Mouse (Mus musculus) heart, adult 11 months (tissue): ENCODE data around the gene Stac.

Experiments used
- DNase-seq: peaks from one replicate; pipeline ENCODE4 v3.0.0; 2022

The Stac gene

GRCm38 (mm10) chr9:111689680-111690483 is at the start of gene Stac:
Stac (minus strand) TSS chr9:111690348.
- no peak for DNase-seq

GRCm38 (mm10) chr9:111739431-111740245 is 49.5 kb upstream of the Stac start:
- peak; percentile 82 for DNase-seq

GRCm38 (mm10) chr9:111739026-111739425 is 48.9 kb upstream of the Stac start:
- DNase-seq: peak; percentile 70

- DNase-seq: peak; percentile 57
Measured at GRCm38 (mm10) chr9:111737796-111738195, 47.6 kb upstream of the Stac start.

- DNase-seq: peak; percentile 53
Measured at GRCm38 (mm10) chr9:111735931-111736330, 45.8 kb upstream of the Stac start.

- DNase-seq: no peak
Measured at GRCm38 (mm10) chr9:111731939-111732670, 42.0 kb upstream of the Stac start.

GRCm38 (mm10) chr9:111724981-111725593 is 34.9 kb upstream of the Stac start:
- DNase-seq: no peak

GRCm38 (mm10) chr9:111714457-111714856 is 24.3 kb upstream of the Stac start:
- DNase-seq: no peak

- peak; percentile 89 for DNase-seq
Measured at GRCm38 (mm10) chr9:111700101-111700500, 10.0 kb upstream of the Stac start.

- no peak for DNase-seq
Measured at GRCm38 (mm10) chr9:111690484-111690855, 322 bp upstream of the Stac start.

- DNase-seq: peak; percentile 89
Measured at GRCm38 (mm10) chr9:111689146-111689545, 1.0 kb downstream of the Stac start.

- no peak for DNase-seq
Measured at GRCm38 (mm10) chr9:111684170-111684569, 6.0 kb downstream of the Stac start.

- DNase-seq: no peak
Measured at GRCm38 (mm10) chr9:111679516-111679915, 10.6 kb downstream of the Stac start.

GRCm38 (mm10) chr9:111669816-111670215 is 20.3 kb downstream of the Stac start:
- peak; percentile 59 for DNase-seq

GRCm38 (mm10) chr9:111655066-111655465 is 35.1 kb downstream of the Stac start:
- peak; percentile 28 for DNase-seq

GRCm38 (mm10) chr9:111644228-111644627 is 45.9 kb downstream of the Stac start:
- peak; percentile 61 for DNase-seq

- peak; percentile 58 for DNase-seq
Measured at GRCm38 (mm10) chr9:111643369-111643768, 46.8 kb downstream of the Stac start.

- peak; percentile 75 for DNase-seq
Measured at GRCm38 (mm10) chr9:111637641-111638040, 52.5 kb downstream of the Stac start.

GRCm38 (mm10) chr9:111632833-111633232 is 57.3 kb downstream of the Stac start:
- DNase-seq: no peak

- DNase-seq: peak; percentile 40
Measured at GRCm38 (mm10) chr9:111621191-111621590, 69.0 kb downstream of the Stac start.

GRCm38 (mm10) chr9:111611341-111611740 is 78.8 kb downstream of the Stac start:
- DNase-seq: peak; percentile 57

GRCm38 (mm10) chr9:111608762-111609161 is 81.4 kb downstream of the Stac start:
- DNase-seq: peak; percentile 33

- DNase-seq: peak; percentile 53
Measured at GRCm38 (mm10) chr9:111606603-111607002, 83.5 kb downstream of the Stac start.
